Mouse (Mus musculus) small intestine, adult 2 months (tissue): ENCODE measurements around the gene Slc12a8.

Experiments used
- CTCF ChIP-seq: fragments of 200-500 bp; IDR thresholded peaks from 2 replicates; pipeline ENCODE4 v1.5.1; 2012; ENCODE audit warnings: low read depth, mild to moderate bottlenecking, control low read depth, inconsistent platforms, low read length, moderate library complexity, mixed read lengths; ENCODE audit not compliant: insufficient replicate concordance, insufficient read length; ENCODE audit errors: extremely low read depth
- POLR2A ChIP-seq: fragments of 200-500 bp; IDR thresholded peaks from 2 replicates; pipeline ENCODE4 v1.6.1; 2012; ENCODE audit warnings: low read depth, mild to moderate bottlenecking, control low read depth, inconsistent platforms, low read length, moderate library complexity

- no peak for TF ChIP-seq CTCF
- no peak for TF ChIP-seq POLR2A
These were observed 174.0 kb downstream of the Slc12a8 start for GRCm38 (mm10) chr16:33690975-33691747.
